Mouse (Mus musculus): ENCODE measurements around the gene Ccdc80. TPM values are rescaled to one million over a fixed set of nuclear protein-coding genes. Genes with fewer than 3 reads are reported as not detected.

Ccdc80 gene
- polyA plus RNA-seq, 1 experiment from 2014 or later, result 72.0 TPM

GRCm38 (mm10) chr16:45108203-45108878 is 15.1 kb downstream of the Ccdc80 start:
- no peak overlapping the region for H3K4me3 ChIP-seq (ENCODE audit: low read depth, low read length)
- H3K27me3 ChIP-seq (ENCODE audit: insufficient read depth, low read length), result no peaks in the 10 kb centered on the region
- 0 out of 2 replicates have a peak, but pooled peaks cover 4% of the 10 kb centered on the region for H3K36me3 ChIP-seq (ENCODE audit: insufficient read depth)
- H3K9me3 ChIP-seq (ENCODE audit: low read depth, low read length), result no peaks in the 10 kb centered on the region
- H3K4me2 ChIP-seq, result no peak overlapping the region
- no peak overlapping the region for H3K9ac ChIP-seq
- H3K27ac ChIP-seq (ENCODE audit: low read depth), result no peak overlapping the region
- no peak for ATAC-seq (ENCODE audit: insufficient read depth)
- 50% methylated on average over 5 of the region's 5 CpGs for WGBS
- DNase-seq, result no peak
- TF ChIP-seq CTCF (IDR thresholded peaks at IDR 0.05; ENCODE audit: low read depth), result no peak
- H3K4me1 ChIP-seq (ENCODE audit: insufficient read depth), result no peaks in the 10 kb centered on the region

- no peaks in the 10 kb centered on the region for H3K4me1 ChIP-seq (ENCODE audit: insufficient read depth)
- H3K36me3 ChIP-seq (ENCODE audit: insufficient read depth), result 0 out of 2 replicates have a peak, but pooled peaks cover 4% of the 10 kb centered on the region
- H3K9ac ChIP-seq, result no peak overlapping the region
- no peak overlapping the region for H3K4me3 ChIP-seq (ENCODE audit: low read depth, low read length)
- H3K4me2 ChIP-seq, result no peak overlapping the region
- H3K27me3 ChIP-seq (ENCODE audit: insufficient read depth, low read length), result no peaks in the 10 kb centered on the region
- DNase-seq (peak; percentile 73), ATAC-seq (ENCODE audit: insufficient read depth) (peak; percentile 87)
- WGBS, result 22% methylated on average over 4 of the region's 4 CpGs
- no peaks in the 10 kb centered on the region for H3K9me3 ChIP-seq (ENCODE audit: low read depth, low read length)
- TF ChIP-seq CTCF (IDR thresholded peaks at IDR 0.05; ENCODE audit: low read depth), result no peak
- peak overlapping the region; percentile 46; the same call in 1 of the 2 replicates for H3K27ac ChIP-seq (ENCODE audit: low read depth)
These were observed 17.3 kb downstream of the Ccdc80 start for GRCm38 (mm10) chr16:45110498-45110897.

- Histone ChIP-seq H3K4me3 (ENCODE audit: low read depth, low read length) (no peak overlapping the region), H3K4me2 (no peak overlapping the region), H3K27ac (ENCODE audit: low read depth) (no peak overlapping the region), H3K4me1 (ENCODE audit: insufficient read depth) (0 out of 2 replicates have a peak, but pooled peaks cover 8% of the 10 kb centered on the region), H3K9ac (no peak overlapping the region), H3K36me3 (ENCODE audit: insufficient read depth) (no peaks in the 10 kb centered on the region; the same call in 1 of the 2 replicates), H3K9me3 (ENCODE audit: low read depth, low read length) (no peaks in the 10 kb centered on the region), H3K27me3 (ENCODE audit: insufficient read depth, low read length) (no peaks in the 10 kb centered on the region)
- ATAC-seq (ENCODE audit: insufficient read depth) (no peak), DNase-seq (no peak)
- 87% methylated on average over 3 of the region's 3 CpGs for WGBS
- no peak for TF ChIP-seq CTCF (IDR thresholded peaks at IDR 0.05; ENCODE audit: low read depth)
These were observed 24.0 kb downstream of the Ccdc80 start for GRCm38 (mm10) chr16:45117200-45117599.

GRCm38 (mm10) chr16:45118760-45119159 is 25.6 kb downstream of the Ccdc80 start:
- Histone ChIP-seq H3K27me3 (ENCODE audit: insufficient read depth, low read length) (no peaks in the 10 kb centered on the region), H3K27ac (ENCODE audit: low read depth) (no peak overlapping the region), H3K4me2 (no peak overlapping the region), H3K36me3 (ENCODE audit: insufficient read depth) (no peaks in the 10 kb centered on the region; the same call in 1 of the 2 replicates), H3K9me3 (ENCODE audit: low read depth, low read length) (no peaks in the 10 kb centered on the region), H3K4me3 (ENCODE audit: low read depth, low read length) (no peak overlapping the region), H3K9ac (no peak overlapping the region), H3K4me1 (ENCODE audit: insufficient read depth) (0 out of 2 replicates have a peak, but pooled peaks cover 8% of the 10 kb centered on the region)
- ATAC-seq (ENCODE audit: insufficient read depth), result no peak
- TF ChIP-seq CTCF (IDR thresholded peaks at IDR 0.05; ENCODE audit: low read depth), result no peak
- peak; percentile 16 for DNase-seq
- 53% methylated on average over 3 of the region's 3 CpGs for WGBS

- DNase-seq, result peak; percentile 83
These were observed 27.7 kb downstream of the Ccdc80 start for GRCm38 (mm10) chr16:45120844-45121425.

GRCm38 (mm10) chr16:45122571-45122970 is 29.4 kb downstream of the Ccdc80 start:
- Histone ChIP-seq H3K4me1 (ENCODE audit: insufficient read depth) (0 out of 2 replicates have a peak, but pooled peaks cover 8% of the 10 kb centered on the region), H3K36me3 (ENCODE audit: insufficient read depth) (no peaks in the 10 kb centered on the region; the same call in 1 of the 2 replicates), H3K27ac (ENCODE audit: low read depth) (no peak overlapping the region), H3K9me3 (ENCODE audit: low read depth, low read length) (no peaks in the 10 kb centered on the region), H3K27me3 (ENCODE audit: insufficient read depth, low read length) (no peaks in the 10 kb centered on the region), H3K4me3 (ENCODE audit: low read depth, low read length) (no peak overlapping the region), H3K4me2 (no peak overlapping the region), H3K9ac (no peak overlapping the region)
- 67% methylated on average over 5 of the region's 5 CpGs for WGBS
- ATAC-seq (ENCODE audit: insufficient read depth) (no peak), DNase-seq (peak; percentile 52)
- TF ChIP-seq CTCF (IDR thresholded peaks at IDR 0.05; ENCODE audit: low read depth), result peak; percentile 52

More at GRCm38 (mm10) chr16:45120844-45121425, 27.7 kb downstream of the Ccdc80 start:
- no peak overlapping the region for H3K4me2 ChIP-seq
- H3K36me3 ChIP-seq (ENCODE audit: insufficient read depth), result no peaks in the 10 kb centered on the region; the same call in 1 of the 2 replicates
- ATAC-seq (ENCODE audit: insufficient read depth), result peak; percentile 81
- H3K27me3 ChIP-seq (ENCODE audit: insufficient read depth, low read length), result no peaks in the 10 kb centered on the region
- WGBS, result 37% methylated on average over 5 of the region's 5 CpGs
- no peak for TF ChIP-seq CTCF (IDR thresholded peaks at IDR 0.05; ENCODE audit: low read depth)
- H3K4me3 ChIP-seq (ENCODE audit: low read depth, low read length), result no peak overlapping the region
- 0 out of 2 replicates have a peak, but pooled peaks cover 8% of the 10 kb centered on the region for H3K4me1 ChIP-seq (ENCODE audit: insufficient read depth)
- no peaks in the 10 kb centered on the region for H3K9me3 ChIP-seq (ENCODE audit: low read depth, low read length)
- peak overlapping the region; percentile 72; the same call in 1 of the 2 replicates for H3K27ac ChIP-seq (ENCODE audit: low read depth)
- no peak overlapping the region for H3K9ac ChIP-seq
